Mouse (Mus musculus) c-Kit-positive CD71-negative TER-119-negative erythroid progenitor cells, embryonic 14.5 days (primary cell): Measurements from ENCODE around the gene Pcsk1.
A peak's percentile ranks its signal among the peaks of the same experiment; 100 is the strongest.

Source experiments
- DNase-seq: peaks from one replicate; pipeline ENCODE4 v3.0.0-alpha.2; 2013; ENCODE audit warnings: low read depth

Pcsk1 gene

GRCm38 (mm10) chr13:75089721-75090410 lies at the start of gene Pcsk1:
Gene Pcsk1, plus strand, starts transcription at chr13:75089826.
- no peak for DNase-seq

- DNase-seq: no peak
These were observed 30.8 kb upstream of the Pcsk1 start for GRCm38 (mm10) chr13:75058818-75059217.

- no peak for DNase-seq
These were observed 25.7 kb upstream of the Pcsk1 start for GRCm38 (mm10) chr13:75063947-75064346.

GRCm38 (mm10) chr13:75088597-75088996 lies 1.0 kb upstream of the Pcsk1 start:
- peak; percentile 5 for DNase-seq

GRCm38 (mm10) chr13:75090411-75090779 lies 769 bp downstream of the Pcsk1 start:
- no peak for DNase-seq

- DNase-seq: no peak
These were observed 1.4 kb downstream of the Pcsk1 start for GRCm38 (mm10) chr13:75091071-75091470.

- DNase-seq: no peak
These were observed 5.9 kb downstream of the Pcsk1 start for GRCm38 (mm10) chr13:75095487-75095886.

- no peak for DNase-seq
These were observed 23.5 kb downstream of the Pcsk1 start for GRCm38 (mm10) chr13:75113114-75113513.

- no peak for DNase-seq
These were observed 24.4 kb downstream of the Pcsk1 start for GRCm38 (mm10) chr13:75114007-75114424.

- no peak for DNase-seq
These were observed 25.2 kb downstream of the Pcsk1 start for GRCm38 (mm10) chr13:75114838-75115237.

- DNase-seq: no peak
These were observed 46.2 kb downstream of the Pcsk1 start for GRCm38 (mm10) chr13:75135833-75136232.

GRCm38 (mm10) chr13:75160661-75161060 lies 71.0 kb downstream of the Pcsk1 start:
- DNase-seq: no peak

GRCm38 (mm10) chr13:75163408-75163807 lies 73.8 kb downstream of the Pcsk1 start:
- DNase-seq: no peak
